Mouse (Mus musculus): ENCODE measurements around the gene Pgbd1. TPM values are rescaled to one million over a fixed set of nuclear protein-coding genes. Genes with fewer than 3 reads are reported as not detected.
"Not testable (repeated sequence)": the region's sequence is repeated elsewhere in the genome, so short reads cannot be mapped to it uniquely, and the experiment has no call there.

Pgbd1 gene
- polyA plus RNA-seq, 1 experiment from 2014 or later: 3.2 TPM

GRCm38 (mm10) chr13:21407341-21407740 lies 33.5 kb downstream of the Pgbd1 start:
- peak overlapping the region; percentile 89 for H3K27ac ChIP-seq (ENCODE audit: low read length)
- 77% methylated on average over 11 of the region's 11 CpGs for WGBS
- no peaks in the 10 kb centered on the region for H3K27me3 ChIP-seq (ENCODE audit: control insufficient read depth, insufficient read depth, low read length)
- no peaks in the 10 kb centered on the region for H3K9me3 ChIP-seq (replicated peaks; ENCODE audit: control insufficient read depth, low read length)
- no peak for ATAC-seq (replicated peaks; ENCODE audit: extremely low read depth, insufficient read depth, low FRiP score)
- peak overlapping the region; percentile 85 for H3K4me2 ChIP-seq (ENCODE audit: low read depth, low read length)
- peaks cover 4% of the 10 kb centered on the region; the same call in 1 of the 2 replicates for H3K4me1 ChIP-seq (ENCODE audit: control insufficient read depth, insufficient read depth, low read length)
- H3K4me3 ChIP-seq (ENCODE audit: low read length): peak overlapping the region; percentile 63
- H3K36me3 ChIP-seq (ENCODE audit: control insufficient read depth, insufficient read depth): no peaks in the 10 kb centered on the region
- no peak overlapping the region for H3K9ac ChIP-seq (ENCODE audit: low read length)

DNA sequence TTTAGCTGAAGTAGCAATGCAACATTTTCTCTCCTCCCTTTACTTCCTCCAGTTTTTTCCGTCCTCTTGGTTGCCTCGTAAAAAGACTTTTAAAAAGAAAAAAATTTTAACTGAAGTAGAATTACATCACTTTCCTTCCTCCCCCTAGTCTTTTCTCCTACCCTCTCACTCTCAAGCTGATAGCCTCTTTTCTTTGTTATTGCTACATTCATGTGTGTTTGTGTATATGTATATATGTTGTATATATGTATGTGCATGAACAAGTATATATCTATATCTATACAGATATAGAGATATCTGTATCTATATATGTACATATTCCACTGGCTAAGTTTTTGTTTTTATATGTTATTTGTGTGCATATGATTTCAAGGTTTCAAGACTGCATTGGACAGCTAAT lies 38.0 kb downstream of the Pgbd1 start:
- peak overlapping the region; percentile 87 for H3K27ac ChIP-seq (ENCODE audit: low read length)
- no peaks in the 10 kb centered on the region for H3K9me3 ChIP-seq (replicated peaks; ENCODE audit: control insufficient read depth, low read length)
- peak overlapping the region; percentile 96 for H3K9ac ChIP-seq (ENCODE audit: low read length)
- peak overlapping the region; percentile 77 for H3K4me2 ChIP-seq (ENCODE audit: low read depth, low read length)
- H3K4me3 ChIP-seq (ENCODE audit: low read length): peak overlapping the region; percentile 95
- no peak for ATAC-seq (replicated peaks; ENCODE audit: extremely low read depth, insufficient read depth, low FRiP score)
- 0% methylated on average over 2 of the region's 2 CpGs for WGBS
- H3K4me1 ChIP-seq (ENCODE audit: control insufficient read depth, insufficient read depth, low read length): peaks cover 13% of the 10 kb centered on the region
- H3K27me3 ChIP-seq (ENCODE audit: control insufficient read depth, insufficient read depth, low read length): no peaks in the 10 kb centered on the region
- peaks cover 5% of the 10 kb centered on the region; the same call in 1 of the 2 replicates for H3K36me3 ChIP-seq (ENCODE audit: control insufficient read depth, insufficient read depth)

- Histone ChIP-seq H3K9me3 (replicated peaks; ENCODE audit: control insufficient read depth, low read length) (no peaks in the 10 kb centered on the region), H3K27me3 (ENCODE audit: control insufficient read depth, insufficient read depth, low read length) (no peaks in the 10 kb centered on the region), H3K9ac (ENCODE audit: low read length) (peak within 1 kb of the TSS; percentile 96), H3K4me3 (ENCODE audit: low read length) (peak within 1 kb of the TSS; percentile 95), H3K27ac (ENCODE audit: low read length) (peak within 1 kb of the TSS; percentile 87), H3K4me1 (ENCODE audit: control insufficient read depth, insufficient read depth, low read length) (peaks cover 11% of the 10 kb centered on the region), H3K4me2 (ENCODE audit: low read depth, low read length) (peak within 1 kb of the TSS; percentile 77), H3K36me3 (ENCODE audit: control insufficient read depth, insufficient read depth) (peaks cover 5% of the 10 kb centered on the region; the same call in 1 of the 2 replicates)
- WGBS: under 1% methylated on average over 35 of the region's 35 CpGs
- ATAC-seq (replicated peaks; ENCODE audit: extremely low read depth, insufficient read depth, low FRiP score): peak; percentile 94
Measured at GRCm38 (mm10) chr13:21402287-21402846, 38.5 kb downstream of the Pgbd1 start, which contains the start of gene Zkscan3. Gene Zkscan3, minus strand, starts transcription at chr13:21402755.

GRCm38 (mm10) chr13:21401636-21402286 lies 39.1 kb downstream of the Pgbd1 start:
- no peaks in the 10 kb centered on the region for H3K9me3 ChIP-seq (replicated peaks; ENCODE audit: control insufficient read depth, low read length)
- 3% methylated on average over 12 of the region's 12 CpGs for WGBS
- H3K36me3 ChIP-seq (ENCODE audit: control insufficient read depth, insufficient read depth): peaks cover 5% of the 10 kb centered on the region; the same call in 1 of the 2 replicates
- H3K27me3 ChIP-seq (ENCODE audit: control insufficient read depth, insufficient read depth, low read length): no peaks in the 10 kb centered on the region
- peak overlapping the region; percentile 77 for H3K4me2 ChIP-seq (ENCODE audit: low read depth, low read length)
- peak; percentile 42; the same call in 1 of the 2 replicates for ATAC-seq (replicated peaks; ENCODE audit: extremely low read depth, insufficient read depth, low FRiP score)
- H3K4me3 ChIP-seq (ENCODE audit: low read length): peak overlapping the region; percentile 95
- H3K9ac ChIP-seq (ENCODE audit: low read length): peak overlapping the region; percentile 96
- H3K4me1 ChIP-seq (ENCODE audit: control insufficient read depth, insufficient read depth, low read length): peaks cover 11% of the 10 kb centered on the region
- H3K27ac ChIP-seq (ENCODE audit: low read length): peak overlapping the region; percentile 87

DNA sequence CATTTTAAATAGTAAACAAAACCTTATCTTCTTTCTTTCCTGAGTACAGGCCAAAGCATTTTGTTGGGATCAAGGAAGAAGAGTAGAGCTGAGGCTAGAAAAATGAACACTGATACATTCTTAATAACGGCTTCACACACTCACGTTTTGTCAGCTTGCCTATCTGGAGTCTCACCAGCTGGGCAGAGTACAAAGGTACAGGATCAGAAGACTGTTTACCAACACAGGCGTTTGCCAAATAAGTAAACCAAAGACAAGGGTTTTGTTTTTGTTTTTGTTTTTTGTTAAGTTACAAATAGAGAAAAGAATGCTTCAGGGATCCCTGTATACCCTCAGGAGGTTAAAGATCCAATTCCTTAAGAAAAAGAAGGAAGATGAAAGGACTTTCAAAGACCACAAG lies 39.7 kb downstream of the Pgbd1 start:
- no peak overlapping the region for H3K27ac ChIP-seq (ENCODE audit: low read length)
- no peak for ATAC-seq (replicated peaks; ENCODE audit: extremely low read depth, insufficient read depth, low FRiP score)
- H3K27me3 ChIP-seq (ENCODE audit: control insufficient read depth, insufficient read depth, low read length): no peaks in the 10 kb centered on the region
- WGBS: 56% methylated on average over 3 of the region's 3 CpGs
- H3K36me3 ChIP-seq (ENCODE audit: control insufficient read depth, insufficient read depth): peaks cover 9% of the 10 kb centered on the region
- peaks cover 11% of the 10 kb centered on the region for H3K4me1 ChIP-seq (ENCODE audit: control insufficient read depth, insufficient read depth, low read length)
- peak overlapping the region; percentile 77 for H3K4me2 ChIP-seq (ENCODE audit: low read depth, low read length)
- peak overlapping the region; percentile 96 for H3K9ac ChIP-seq (ENCODE audit: low read length)
- H3K9me3 ChIP-seq (replicated peaks; ENCODE audit: control insufficient read depth, low read length): no peaks in the 10 kb centered on the region
- H3K4me3 ChIP-seq (ENCODE audit: low read length): peak overlapping the region; percentile 95

DNA sequence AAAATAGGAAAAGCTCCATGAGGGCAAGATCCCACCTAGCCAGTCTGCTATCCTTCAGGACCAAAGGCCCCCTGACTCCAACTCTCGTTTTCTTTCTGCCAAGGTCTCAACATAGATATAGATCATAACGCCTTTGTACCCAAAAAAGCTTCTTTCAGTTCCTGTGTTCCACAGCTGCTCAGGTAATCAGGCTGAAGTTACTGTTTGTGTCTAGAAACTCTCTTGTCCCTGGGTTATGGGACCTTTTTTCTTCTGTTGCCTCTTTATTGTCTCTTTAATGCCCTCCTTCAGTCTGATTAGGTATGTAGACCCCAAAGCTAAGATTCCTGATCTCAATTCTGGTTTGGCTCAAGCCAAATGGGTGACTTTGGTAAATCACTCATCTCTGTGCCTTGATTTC lies 43.4 kb downstream of the Pgbd1 start:
- Histone ChIP-seq H3K27me3 (ENCODE audit: control insufficient read depth, insufficient read depth, low read length) (no peaks in the 10 kb centered on the region), H3K4me1 (ENCODE audit: control insufficient read depth, insufficient read depth, low read length) (peaks cover 11% of the 10 kb centered on the region), H3K9ac (ENCODE audit: low read length) (no peak overlapping the region), H3K27ac (ENCODE audit: low read length) (no peak overlapping the region), H3K4me3 (ENCODE audit: low read length) (no peak overlapping the region), H3K4me2 (ENCODE audit: low read depth, low read length) (no peak overlapping the region), H3K9me3 (replicated peaks; ENCODE audit: control insufficient read depth, low read length) (no peaks in the 10 kb centered on the region), H3K36me3 (ENCODE audit: control insufficient read depth, insufficient read depth) (peaks cover 35% of the 10 kb centered on the region)
- 81% methylated on average over 2 of the region's 2 CpGs for WGBS
- no peak for ATAC-seq (replicated peaks; ENCODE audit: extremely low read depth, insufficient read depth, low FRiP score)

GRCm38 (mm10) chr13:21396048-21396447 lies 44.8 kb downstream of the Pgbd1 start:
- WGBS: 83% methylated on average over 18 of the region's 18 CpGs
- H3K27me3 ChIP-seq (ENCODE audit: control insufficient read depth, insufficient read depth, low read length); H3K9me3 ChIP-seq (replicated peaks; ENCODE audit: control insufficient read depth, low read length); H3K9ac ChIP-seq (ENCODE audit: low read length); H3K4me3 ChIP-seq (ENCODE audit: low read length); H3K4me2 ChIP-seq (ENCODE audit: low read depth, low read length); H3K4me1 ChIP-seq (ENCODE audit: control insufficient read depth, insufficient read depth, low read length); H3K27ac ChIP-seq (ENCODE audit: low read length): not testable (repeated sequence)
- H3K36me3 ChIP-seq (ENCODE audit: control insufficient read depth, insufficient read depth): peaks cover 50% of the 10 kb centered on the region
- peak; percentile 37; the same call in 1 of the 2 replicates for ATAC-seq (replicated peaks; ENCODE audit: extremely low read depth, insufficient read depth, low FRiP score)

- 88% methylated on average over 6 of the region's 6 CpGs for WGBS
Measured at GRCm38 (mm10) chr13:21395623-21396022, 45.2 kb downstream of the Pgbd1 start.

DNA sequence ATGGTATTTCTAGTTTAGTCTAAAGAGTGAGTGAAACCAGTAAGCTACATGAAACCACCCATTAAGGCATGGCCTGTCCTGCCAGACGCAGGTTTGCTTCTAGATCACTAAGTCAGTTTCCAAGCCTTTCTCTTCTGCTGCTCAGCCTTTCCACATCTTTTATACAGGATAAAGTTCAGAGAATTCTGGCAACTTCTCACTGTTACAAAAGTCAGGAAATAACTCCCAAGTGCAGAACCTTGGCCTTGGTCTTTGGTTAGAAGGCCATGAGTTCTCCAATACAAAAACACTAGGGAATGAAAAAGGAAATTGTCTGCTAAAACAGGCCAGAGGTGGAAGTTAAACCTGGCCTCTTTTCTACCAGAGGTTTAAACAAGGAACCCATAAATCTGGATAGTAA lies 45.6 kb downstream of the Pgbd1 start:
- Histone ChIP-seq H3K4me1 (ENCODE audit: control insufficient read depth, insufficient read depth, low read length) (no peaks in the 10 kb centered on the region), H3K4me3 (ENCODE audit: low read length) (no peak overlapping the region), H3K4me2 (ENCODE audit: low read depth, low read length) (no peak overlapping the region), H3K9ac (ENCODE audit: low read length) (no peak overlapping the region), H3K27ac (ENCODE audit: low read length) (no peak overlapping the region), H3K36me3 (ENCODE audit: control insufficient read depth, insufficient read depth) (peaks cover 58% of the 10 kb centered on the region), H3K9me3 (replicated peaks; ENCODE audit: control insufficient read depth, low read length) (no peaks in the 10 kb centered on the region), H3K27me3 (ENCODE audit: control insufficient read depth, insufficient read depth, low read length) (no peaks in the 10 kb centered on the region)
- no peak for ATAC-seq (replicated peaks; ENCODE audit: extremely low read depth, insufficient read depth, low FRiP score)
- 94% methylated on average over 1 of the region's 1 CpGs for WGBS

More at GRCm38 (mm10) chr13:21395623-21396022, 45.2 kb downstream of the Pgbd1 start:
- H3K9ac ChIP-seq (ENCODE audit: low read length): no peak overlapping the region
- no peak for ATAC-seq (replicated peaks; ENCODE audit: extremely low read depth, insufficient read depth, low FRiP score)
- H3K27ac ChIP-seq (ENCODE audit: low read length): no peak overlapping the region
- H3K4me1 ChIP-seq (ENCODE audit: control insufficient read depth, insufficient read depth, low read length): peaks cover 2% of the 10 kb centered on the region; the same call in 1 of the 2 replicates
- no peak overlapping the region for H3K4me2 ChIP-seq (ENCODE audit: low read depth, low read length)
- H3K27me3 ChIP-seq (ENCODE audit: control insufficient read depth, insufficient read depth, low read length): no peaks in the 10 kb centered on the region
- no peak overlapping the region for H3K4me3 ChIP-seq (ENCODE audit: low read length)
- peaks cover 54% of the 10 kb centered on the region for H3K36me3 ChIP-seq (ENCODE audit: control insufficient read depth, insufficient read depth)
- no peaks in the 10 kb centered on the region for H3K9me3 ChIP-seq (replicated peaks; ENCODE audit: control insufficient read depth, low read length)

Data from heart, embryonic 16.5 days (tissue).